Mouse (Mus musculus) thymus, postnatal 0 days (tissue): Measurements from ENCODE around the gene 2900011O08Rik. TPM values are rescaled to one million over a fixed set of nuclear protein-coding genes. Genes with fewer than 3 reads are reported as not detected.
"Not testable (repeated sequence)": the region's sequence is repeated elsewhere in the genome, so short reads cannot be mapped to it uniquely, and the experiment has no call there.

Experiments
- DNase-seq: peaks from one replicate; pipeline ENCODE4 v3.0.0-alpha.2; 2015; ENCODE audit warnings: low spot score
- polyA plus RNA-seq: library from polyadenylated mRNA; unstranded; fragments of >200 nt; fragmentation: Nextera tagmentation; extraction: Ambion mirVana; gene quantifications from 2 replicates; pipeline ENCODE4 v1.2.1, GENCODE M21; 2015

2900011O08Rik gene
- polyA plus RNA-seq, 1 experiment from 2014 or later, result 0.05 TPM

DNA sequence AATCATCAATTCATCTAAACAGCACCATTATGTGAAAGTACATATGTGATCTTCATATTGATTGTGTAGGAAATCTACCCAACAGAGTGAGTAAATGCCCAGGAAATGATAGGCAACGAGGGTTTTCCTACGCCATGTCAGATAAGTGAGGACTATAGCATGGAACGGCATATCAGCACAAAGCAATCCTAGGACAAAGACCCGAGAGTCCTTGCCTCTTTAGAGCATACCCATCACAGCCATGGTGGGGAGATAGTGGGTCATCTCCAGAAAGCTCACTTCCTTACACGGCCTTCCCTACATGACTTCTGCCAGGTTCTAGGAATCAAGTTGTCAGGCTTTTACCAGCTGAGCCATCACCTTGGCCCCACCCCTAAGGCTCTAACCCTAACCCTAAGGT, 73.5 kb downstream of the 2900011O08Rik start:
- DNase-seq, result no peak

- not testable (repeated sequence) for DNase-seq
Measured at GRCm38 (mm10) chr16:14066571-14066970, 80.2 kb downstream of the 2900011O08Rik start.

- DNase-seq, result not testable (repeated sequence)
Measured at GRCm38 (mm10) chr16:14068701-14069100, 82.3 kb downstream of the 2900011O08Rik start.

GRCm38 (mm10) chr16:14070471-14071169, 84.2 kb downstream of the 2900011O08Rik start:
- no peak for DNase-seq

- no peak for DNase-seq
Measured at GRCm38 (mm10) chr16:14082925-14083324, 96.5 kb downstream of the 2900011O08Rik start.

GRCm38 (mm10) chr16:14088249-14088648, 101.8 kb downstream of the 2900011O08Rik start:
- peak; percentile 58 for DNase-seq

DNA sequence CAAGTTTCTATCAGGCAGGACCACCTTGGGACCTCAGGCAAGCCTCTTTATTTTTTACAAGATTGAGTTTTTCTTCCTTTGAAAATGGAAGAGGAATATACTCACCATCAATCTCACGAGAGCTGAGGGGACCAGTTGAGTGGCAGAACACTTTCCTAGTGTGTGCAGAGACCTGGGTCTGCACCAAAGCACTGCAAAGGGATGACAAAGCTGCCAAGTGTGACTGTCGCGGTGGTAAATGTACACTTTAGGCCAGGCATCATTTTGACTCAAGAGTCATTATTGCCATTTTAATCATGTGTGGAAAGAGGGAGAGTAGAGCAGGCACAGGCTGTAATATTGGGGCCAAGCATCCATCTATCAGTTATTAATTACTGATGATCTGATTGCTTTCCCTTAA, 102.9 kb downstream of the 2900011O08Rik start:
- no peak for DNase-seq

- DNase-seq, result no peak
Measured at GRCm38 (mm10) chr16:14091771-14092170, 105.4 kb downstream of the 2900011O08Rik start.

- no peak for DNase-seq
Measured at GRCm38 (mm10) chr16:14105891-14106290, 119.5 kb downstream of the 2900011O08Rik start.

- DNase-seq, result no peak
Measured at GRCm38 (mm10) chr16:14109651-14110230, 123.3 kb downstream of the 2900011O08Rik start.

GRCm38 (mm10) chr16:14110922-14111321, 124.5 kb downstream of the 2900011O08Rik start:
- DNase-seq, result no peak

GRCm38 (mm10) chr16:14112133-14112532, 125.7 kb downstream of the 2900011O08Rik start:
- DNase-seq, result no peak

GRCm38 (mm10) chr16:14112742-14113141, 126.3 kb downstream of the 2900011O08Rik start:
- no peak for DNase-seq

- DNase-seq, result no peak
Measured at GRCm38 (mm10) chr16:14117299-14117698, 130.9 kb downstream of the 2900011O08Rik start.

- DNase-seq, result no peak
Measured at GRCm38 (mm10) chr16:14120941-14121340, 134.5 kb downstream of the 2900011O08Rik start.

DNA sequence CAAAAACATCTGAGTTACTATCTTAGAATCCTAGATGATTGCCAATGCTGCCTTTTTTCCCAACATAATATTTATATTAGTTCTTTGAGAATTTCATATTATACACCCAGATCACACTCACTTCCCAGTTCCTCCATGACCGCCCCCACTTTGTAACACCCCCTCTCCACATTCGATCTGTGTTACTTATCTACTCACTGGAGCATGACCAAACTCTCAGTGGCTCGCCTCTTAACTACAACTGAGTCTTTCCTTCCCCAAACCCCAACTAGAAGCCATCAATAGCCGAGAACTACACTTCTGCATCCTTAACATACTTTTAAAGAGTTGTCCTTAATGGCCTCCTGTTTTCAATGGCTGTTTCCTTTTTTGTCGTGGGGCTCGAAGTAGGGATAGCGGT, 135.2 kb downstream of the 2900011O08Rik start:
- DNase-seq, result no peak

GRCm38 (mm10) chr16:14122586-14122985, 136.2 kb downstream of the 2900011O08Rik start:
- no peak for DNase-seq

GRCm38 (mm10) chr16:14123901-14124300, 137.5 kb downstream of the 2900011O08Rik start:
- no peak for DNase-seq

DNA sequence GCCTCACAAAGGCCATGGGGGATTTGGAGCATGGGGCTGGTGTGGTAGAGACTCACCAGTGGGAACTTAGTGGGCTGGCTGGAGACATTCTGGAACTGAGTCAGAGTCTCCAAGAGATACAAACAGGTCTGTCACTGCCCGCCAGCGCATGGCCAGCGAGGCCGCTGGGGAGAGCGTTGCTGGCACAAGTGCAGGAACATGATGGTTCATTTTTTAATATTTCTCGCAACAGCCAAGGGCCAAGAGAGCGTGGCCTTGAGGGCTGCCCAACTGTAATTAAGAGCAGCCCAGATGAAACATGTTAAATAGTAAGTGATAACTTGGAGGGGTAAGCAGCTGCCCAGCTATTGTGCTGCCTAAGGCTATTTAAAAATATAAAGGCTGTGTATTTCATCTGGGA, 138.3 kb downstream of the 2900011O08Rik start:
- no peak for DNase-seq

- DNase-seq, result no peak
Measured at GRCm38 (mm10) chr16:14125253-14125652, 138.8 kb downstream of the 2900011O08Rik start.

DNA sequence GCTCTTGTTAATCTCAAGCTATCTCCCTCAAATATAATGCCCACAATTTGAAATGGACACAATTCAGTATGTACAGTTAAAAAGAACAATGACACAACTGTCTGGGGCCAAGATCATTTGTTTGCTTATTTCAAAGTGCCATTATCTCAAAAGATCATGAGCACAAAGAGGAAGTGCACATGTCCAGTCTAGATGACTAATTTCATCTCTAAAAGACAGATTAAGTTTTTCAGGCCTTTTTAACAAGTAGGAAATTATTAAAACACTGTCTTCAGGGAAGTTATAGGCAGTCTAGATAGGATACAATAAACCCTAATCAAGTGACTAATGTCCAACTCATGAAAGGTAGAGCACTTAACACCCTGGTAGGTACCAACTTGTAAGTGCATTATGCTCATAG, 142.6 kb downstream of the 2900011O08Rik start:
- no peak for DNase-seq

GRCm38 (mm10) chr16:14130796-14131195, 144.4 kb downstream of the 2900011O08Rik start:
- no peak for DNase-seq

GRCm38 (mm10) chr16:14131376-14131775, 145.0 kb downstream of the 2900011O08Rik start:
- DNase-seq, result no peak
